Mouse (Mus musculus) hindbrain, postnatal 0 days (tissue): ENCODE data around the gene Svbp. TPM values are rescaled to one million over a fixed set of nuclear protein-coding genes. Genes with fewer than 3 reads are reported as not detected.

Source experiments
- ATAC-seq: fragments of 200-750 bp; cut with Nextera tagmentation; 2 replicates; pipeline ENCODE4 v1.8.0; 2017; ENCODE audit warnings: mild to moderate bottlenecking, moderate TSS enrichment, moderate library complexity
- DNase-seq: peaks from one replicate; pipeline ENCODE4 v3.0.0-alpha.2; 2015; ENCODE audit warnings: low spot score
- H3K27ac ChIP-seq: fragments of 300-500 bp; sonication (generic); 2 replicates; pipeline ENCODE4 v1.5.1; 2014; ENCODE audit warnings: mild to moderate bottlenecking
- H3K27me3 ChIP-seq: fragments of 300-500 bp; sonication (generic); 2 replicates; pipeline ENCODE4 v1.6.1; 2014; ENCODE audit warnings: low read length, mixed read lengths; ENCODE audit not compliant: insufficient read depth
- H3K36me3 ChIP-seq: fragments of 300-500 bp; sonication (generic); 2 replicates; pipeline ENCODE4 v1.6.1; 2014; ENCODE audit warnings: low read length, mixed read lengths; ENCODE audit not compliant: insufficient read depth
- H3K4me1 ChIP-seq: fragments of 300-500 bp; sonication (generic); 2 replicates; pipeline ENCODE4 v1.6.1; 2014; ENCODE audit warnings: antibody characterized with exemption, low read length, mixed read lengths; ENCODE audit not compliant: insufficient read depth
- H3K4me2 ChIP-seq: fragments of 300-500 bp; sonication (generic); 2 replicates; pipeline ENCODE4 v1.6.1; 2014; ENCODE audit warnings: low read depth, mild to moderate bottlenecking, low read length, moderate library complexity, mixed read lengths
- H3K4me3 ChIP-seq: fragments of 300-500 bp; sonication (generic); 2 replicates; pipeline ENCODE4 v1.5.1; 2014; ENCODE audit warnings: low read length
- H3K9ac ChIP-seq: fragments of 300-500 bp; sonication (generic); replicated peaks from 2 replicates; pipeline ENCODE4 v1.6.1; 2014; ENCODE audit warnings: mild to moderate bottlenecking, low read length, moderate library complexity, mixed read lengths
- H3K9me3 ChIP-seq: fragments of 300-500 bp; sonication (generic); 2 replicates; pipeline ENCODE4 v1.6.1; 2016; ENCODE audit warnings: low read length, mixed read lengths
- CTCF ChIP-seq: IDR thresholded peaks from 2 replicates; pipeline ENCODE4 v1.5.1; 2016; ENCODE audit warnings: antibody characterized with exemption, control low read depth, low read depth
- WGBS: fragments of 180-500 bp; shearing (Covaris S2); extraction: QIAGEN DNeasy Blood & Tissue Kit; methylation state at CpG from one replicate; pipeline ENCODE4 v1.1.7; 2014; 5-methylcytosine and 5-hydroxymethylcytosine counted together
- polyA plus RNA-seq: library from polyadenylated mRNA; unstranded; fragments of >200 nt; fragmentation: Nextera tagmentation; extraction: Ambion mirVana; gene quantifications from 2 replicates; pipeline ENCODE4 v1.2.1, GENCODE M21; 2015
- total RNA-seq: library from RNA; depleted of rRNA; stranded (reverse); fragments of >200 nt; gene quantifications from 2 replicates; pipeline ENCODE4 v1.2.3, GENCODE M21; 2014; rRNA removed

Gene Svbp
- total RNA-seq: 40.9 and 64.7 TPM in 2 replicates
- polyA plus RNA-seq: 175 and 179 TPM in 2 replicates

DNA sequence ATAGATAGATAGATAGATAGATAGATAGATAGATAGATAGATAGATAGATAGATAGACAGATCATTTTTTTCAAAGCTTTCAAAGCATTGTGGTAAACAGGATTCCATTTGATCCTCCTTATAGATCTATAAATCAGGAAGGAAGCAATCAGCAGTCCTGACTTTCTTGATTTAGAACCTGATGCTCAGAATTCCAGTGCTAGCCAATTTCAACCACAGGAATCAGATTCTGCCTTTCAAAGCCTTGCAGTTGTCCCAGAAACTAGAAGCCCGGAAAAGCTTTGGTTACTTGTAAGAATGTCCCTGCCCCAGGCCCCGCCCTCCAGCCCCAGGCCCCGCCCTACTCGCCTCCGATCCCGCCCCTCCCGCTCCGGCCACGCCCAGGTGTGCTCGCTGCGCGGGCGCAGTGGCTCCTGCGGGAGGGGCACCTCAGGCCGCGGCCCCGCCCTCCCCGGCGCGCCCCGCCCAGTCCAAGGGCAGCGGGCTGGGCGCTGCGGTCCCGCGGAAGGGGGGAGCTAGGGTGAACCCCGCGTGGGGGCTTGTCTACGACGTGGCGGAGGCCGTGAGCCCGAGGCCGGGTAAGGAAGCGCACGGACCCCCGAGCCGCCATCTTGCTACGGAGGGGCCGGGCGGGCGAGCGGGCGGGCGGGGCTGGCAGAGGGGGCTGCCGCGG, at the start of gene Svbp:
Gene Svbp (plus strand): TSS at position 398 of the 673 bp plus-strand sequence.
- Histone ChIP-seq H3K27me3 (no peaks in the 10 kb centered on the region), H3K36me3 (no peaks in the 10 kb centered on the region), H3K27ac (peak within 1 kb of the TSS; percentile 86), H3K9me3 (no peaks in the 10 kb centered on the region), H3K4me1 (no peaks in the 10 kb centered on the region; the same call in 1 of the 2 replicates), H3K4me2 (peak within 1 kb of the TSS; percentile 57), H3K9ac (peak within 1 kb of the TSS; percentile 85), H3K4me3 (peak within 1 kb of the TSS; percentile 83)
- peak; percentile 94 for ATAC-seq
- under 1% methylated on average over 34 of the region's 47 CpGs for WGBS
- no peak for TF ChIP-seq CTCF
- peak; percentile 95 for DNase-seq

DNA sequence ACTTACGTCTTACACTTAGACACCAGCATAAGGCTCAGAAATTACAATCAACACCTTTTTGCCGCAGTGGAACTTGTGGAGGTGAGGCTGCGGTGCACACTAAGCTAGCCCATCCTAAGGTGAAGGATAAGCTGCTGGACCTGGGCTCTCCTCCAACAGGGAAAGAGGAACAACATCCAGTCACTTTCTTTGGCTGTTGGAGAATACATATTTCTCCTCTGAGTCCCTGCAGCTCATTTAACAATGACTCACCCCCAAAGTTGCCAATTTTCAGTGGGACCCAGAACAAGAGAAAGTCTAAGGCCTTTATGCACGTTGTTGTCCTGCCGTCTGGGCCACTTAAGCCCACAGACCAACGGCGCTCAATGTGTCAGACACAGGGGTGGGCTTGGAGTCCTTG, 48.3 kb upstream of the Svbp start:
- Histone ChIP-seq H3K4me2 (no peak overlapping the region), H3K27ac (no peak overlapping the region), H3K9ac (no peak overlapping the region), H3K9me3 (no peaks in the 10 kb centered on the region), H3K36me3 (no peaks in the 10 kb centered on the region), H3K27me3 (no peaks in the 10 kb centered on the region), H3K4me1 (no peaks in the 10 kb centered on the region), H3K4me3 (no peak overlapping the region)
- WGBS: 85% methylated on average over 7 of the region's 7 CpGs
- no peak for ATAC-seq
- no peak for TF ChIP-seq CTCF
- DNase-seq: no peak

DNA sequence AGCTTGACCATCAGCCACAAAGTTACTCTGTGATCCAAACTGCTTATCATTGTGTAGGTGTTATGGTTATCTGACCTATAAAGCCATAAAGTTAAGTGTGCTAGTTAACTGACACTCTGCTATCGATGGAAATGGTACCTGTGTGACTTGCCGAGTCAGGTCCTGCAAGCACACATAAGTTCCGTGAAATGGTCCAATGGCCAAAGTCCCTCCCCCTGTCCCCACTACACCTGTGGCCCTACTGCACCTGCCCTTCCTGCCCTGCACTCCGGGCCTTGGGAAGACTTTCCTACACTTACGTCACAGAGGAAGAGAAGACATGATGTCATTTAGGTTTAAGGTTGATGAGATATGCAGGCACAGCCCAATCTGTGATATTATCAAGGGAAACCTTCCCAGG, 47.8 kb upstream of the Svbp start:
- 94% methylated on average over 5 of the region's 5 CpGs for WGBS

DNA sequence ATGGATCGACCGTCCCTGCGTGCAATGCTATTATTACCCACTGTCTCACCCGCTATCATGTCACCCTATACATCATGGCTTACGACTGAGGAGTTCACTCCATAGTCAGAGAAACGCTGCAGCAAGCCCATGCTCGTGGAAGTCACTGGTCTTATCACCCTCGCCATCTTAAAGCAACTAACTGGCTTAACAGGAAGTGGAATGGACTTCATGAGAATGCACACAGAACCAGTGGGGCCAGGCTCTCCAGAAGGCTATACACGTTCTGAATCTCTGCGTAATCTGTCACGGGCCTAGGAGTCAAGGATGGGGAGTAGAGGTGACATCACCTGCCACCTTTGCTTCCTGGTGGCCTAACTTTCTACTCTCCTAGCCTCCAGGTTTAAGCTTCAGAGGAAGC, 46.4 kb upstream of the Svbp start:
- no peak overlapping the region for H3K9ac ChIP-seq
- ATAC-seq (no peak), DNase-seq (no peak)
- H3K4me2 ChIP-seq: no peak overlapping the region
- WGBS: 90% methylated on average over 11 of the region's 11 CpGs
- no peak overlapping the region for H3K4me3 ChIP-seq
- H3K27ac ChIP-seq: no peak overlapping the region
- no peaks in the 10 kb centered on the region for H3K4me1 ChIP-seq
- H3K9me3 ChIP-seq: no peaks in the 10 kb centered on the region
- H3K27me3 ChIP-seq: no peaks in the 10 kb centered on the region
- no peak for TF ChIP-seq CTCF
- no peaks in the 10 kb centered on the region for H3K36me3 ChIP-seq

More for the DNA sequence above, 47.8 kb upstream of the Svbp start:
- ATAC-seq: no peak
- Histone ChIP-seq H3K27ac (no peak overlapping the region), H3K27me3 (no peaks in the 10 kb centered on the region), H3K36me3 (no peaks in the 10 kb centered on the region), H3K4me3 (no peak overlapping the region), H3K9me3 (no peaks in the 10 kb centered on the region), H3K4me1 (no peaks in the 10 kb centered on the region), H3K4me2 (no peak overlapping the region), H3K9ac (no peak overlapping the region)
- no peak for DNase-seq
- TF ChIP-seq CTCF: no peak

DNA sequence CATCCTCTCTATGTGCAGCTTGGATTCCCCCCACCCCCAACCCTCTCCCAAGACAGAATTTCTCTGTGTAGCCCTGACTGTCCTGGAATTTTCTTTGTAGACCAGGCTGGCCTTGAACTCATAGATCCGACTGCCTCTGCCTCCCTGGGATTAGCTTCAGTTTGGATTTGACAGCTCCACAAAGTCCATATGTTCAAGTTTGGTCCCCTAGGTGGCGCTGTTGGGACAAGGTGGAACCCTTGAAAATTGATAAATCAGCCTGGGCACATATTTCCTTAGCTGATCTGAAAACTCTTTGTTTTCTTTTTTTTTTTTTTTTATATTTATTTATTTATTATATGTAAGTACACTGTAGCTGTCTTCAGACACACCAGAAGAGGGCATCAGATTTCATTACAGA, 37.9 kb upstream of the Svbp start:
- Histone ChIP-seq H3K4me1 (no peaks in the 10 kb centered on the region), H3K27me3 (no peaks in the 10 kb centered on the region), H3K27ac (no peak overlapping the region), H3K4me3 (no peak overlapping the region), H3K36me3 (no peaks in the 10 kb centered on the region), H3K9ac (no peak overlapping the region), H3K9me3 (no peaks in the 10 kb centered on the region), H3K4me2 (no peak overlapping the region)
- DNase-seq (peak; percentile 47), ATAC-seq (no peak)
- peak; percentile 54 for TF ChIP-seq CTCF
- WGBS: 37% methylated on average over 2 of the region's 2 CpGs

DNA sequence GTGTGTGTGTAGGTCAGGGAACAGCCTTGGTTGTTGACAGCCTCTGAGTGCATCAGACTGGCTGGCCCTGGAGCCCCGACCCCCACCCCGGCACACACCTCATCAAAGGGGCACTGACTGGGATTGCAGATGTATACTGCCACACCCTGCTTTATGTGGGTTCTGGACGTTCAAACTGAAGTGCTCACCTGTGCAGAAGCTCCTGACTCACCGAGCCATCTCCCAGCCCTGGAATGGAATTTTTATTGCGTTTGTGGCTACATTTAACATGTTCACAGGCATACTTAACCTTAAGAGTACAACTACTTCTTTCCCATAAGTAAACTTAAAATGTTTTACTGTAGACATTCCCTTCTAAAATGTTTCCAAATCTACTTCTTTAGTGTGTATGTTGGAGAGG, 37.2 kb upstream of the Svbp start:
- TF ChIP-seq CTCF: no peak
- Histone ChIP-seq H3K9ac (no peak overlapping the region), H3K9me3 (no peaks in the 10 kb centered on the region), H3K4me3 (no peak overlapping the region), H3K27ac (no peak overlapping the region), H3K4me2 (no peak overlapping the region), H3K27me3 (no peaks in the 10 kb centered on the region), H3K4me1 (no peaks in the 10 kb centered on the region), H3K36me3 (no peaks in the 10 kb centered on the region)
- DNase-seq: no peak
- ATAC-seq: no peak
- 88% methylated on average over 5 of the region's 5 CpGs for WGBS

DNA sequence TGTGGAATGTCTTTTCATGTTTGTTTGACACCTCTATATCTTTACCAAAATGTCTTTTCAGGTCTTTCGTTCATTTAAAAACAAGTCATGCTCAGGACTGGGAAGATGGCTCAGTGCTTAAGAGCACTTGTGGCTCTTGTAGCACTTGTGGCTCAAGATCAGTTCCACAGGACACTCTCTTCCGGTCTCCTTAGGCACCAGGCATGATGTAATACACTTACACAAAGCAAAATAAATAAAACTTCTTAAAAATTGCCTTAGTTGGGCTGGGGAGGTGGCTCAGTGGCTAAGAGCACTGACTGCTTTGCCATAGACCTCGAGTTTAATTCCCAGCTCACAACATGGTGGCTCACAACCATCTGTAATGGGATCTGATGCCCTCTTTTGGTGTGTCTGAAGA, 33.7 kb upstream of the Svbp start:
- Histone ChIP-seq H3K27ac (no peak overlapping the region), H3K4me2 (no peak overlapping the region), H3K4me3 (no peak overlapping the region), H3K9ac (no peak overlapping the region), H3K27me3 (no peaks in the 10 kb centered on the region), H3K36me3 (no peaks in the 10 kb centered on the region), H3K4me1 (no peaks in the 10 kb centered on the region), H3K9me3 (no peaks in the 10 kb centered on the region)
- no peak for DNase-seq
- TF ChIP-seq CTCF: no peak
- 80% methylated on average over 3 of the region's 3 CpGs for WGBS
- ATAC-seq: no peak
